Mouse (Mus musculus) fat pad, adult 2 months (tissue): ENCODE data around the gene Col4a6.

ENCODE experiments used
- DNase-seq: peaks from one replicate; pipeline ENCODE4 v3.0.0-alpha.2; 2011; ENCODE audit warnings: low read depth, low spot score; ENCODE audit errors: extremely low read depth

The Col4a6 gene

GRCm38 (mm10) chrX:141473470-141474302 is at the start of gene Col4a6:
Gene Col4a6, minus strand, starts transcription at chrX:141474076.
- no peak for DNase-seq

GRCm38 (mm10) chrX:141503125-141503524 is 29.2 kb upstream of the Col4a6 start:
- no peak for DNase-seq

GRCm38 (mm10) chrX:141494545-141494944 is 20.7 kb upstream of the Col4a6 start:
- DNase-seq = no peak

- DNase-seq = no peak
These were observed 1.9 kb upstream of the Col4a6 start for GRCm38 (mm10) chrX:141475566-141476327.

DNA sequence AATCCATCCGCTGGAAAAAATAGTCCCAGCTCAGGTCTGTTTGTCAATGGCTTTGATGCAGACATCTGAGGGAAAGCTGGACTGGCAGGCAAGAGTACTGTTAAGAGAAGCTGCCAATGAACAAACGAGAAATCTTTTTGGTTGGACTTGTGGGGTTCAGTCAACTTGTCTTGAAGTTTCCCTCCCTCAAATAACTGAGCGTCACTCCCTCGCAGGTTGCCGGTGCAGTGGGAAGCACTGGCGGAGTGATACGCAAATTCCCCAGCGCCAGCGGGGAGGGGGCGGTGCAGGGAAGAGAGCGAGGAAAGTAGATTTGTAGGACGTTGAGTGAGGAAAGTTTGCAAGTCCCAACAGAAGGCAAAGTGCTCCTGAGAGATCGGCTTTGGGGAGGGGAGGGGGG is 1.2 kb upstream of the Col4a6 start, which contains the start of gene Col4a5:
TSS of gene Col4a5 (plus strand) at position 276 of the 400 bp plus-strand sequence.
- no peak for DNase-seq

DNA sequence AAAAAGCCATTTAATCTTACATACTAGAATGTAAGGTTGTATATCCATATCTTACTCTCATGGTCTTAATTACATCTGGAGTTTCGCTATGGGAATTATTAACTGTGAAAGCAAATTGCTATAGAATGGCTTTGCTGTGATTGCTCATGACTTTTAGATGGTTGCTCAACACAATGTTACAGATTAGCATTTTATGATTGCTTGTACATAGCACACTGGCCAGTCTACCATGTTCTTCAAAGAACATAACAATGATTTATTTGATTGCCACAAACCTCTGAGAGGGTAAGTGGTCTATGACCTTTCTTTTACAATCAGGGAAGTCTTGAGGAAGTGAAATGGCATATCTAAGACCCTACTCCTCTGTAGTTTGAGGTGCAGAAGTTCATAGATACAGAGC is 25.9 kb downstream of the Col4a6 start:
- no peak for DNase-seq

DNA sequence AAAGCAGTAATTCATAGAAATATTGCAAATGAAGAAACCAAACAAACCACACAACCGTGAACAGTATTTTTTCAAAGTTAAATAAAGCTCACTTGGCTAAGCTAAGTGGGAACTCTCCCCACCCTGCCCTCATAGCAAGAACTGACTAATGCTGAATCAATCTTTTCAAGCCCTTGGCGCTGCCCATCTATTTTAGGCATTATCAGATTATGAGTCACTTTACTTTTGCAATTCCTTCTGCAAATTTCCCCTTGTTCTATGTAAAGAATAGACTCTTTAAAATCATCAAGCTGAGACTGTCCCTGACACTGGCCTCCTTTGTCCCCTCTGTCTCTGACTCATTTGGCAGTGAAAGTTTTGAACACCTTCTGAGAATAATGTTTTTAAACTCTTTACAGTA is 34.5 kb downstream of the Col4a6 start:
- no peak for DNase-seq

GRCm38 (mm10) chrX:141436780-141437179 is 37.1 kb downstream of the Col4a6 start:
- no peak for DNase-seq

DNA sequence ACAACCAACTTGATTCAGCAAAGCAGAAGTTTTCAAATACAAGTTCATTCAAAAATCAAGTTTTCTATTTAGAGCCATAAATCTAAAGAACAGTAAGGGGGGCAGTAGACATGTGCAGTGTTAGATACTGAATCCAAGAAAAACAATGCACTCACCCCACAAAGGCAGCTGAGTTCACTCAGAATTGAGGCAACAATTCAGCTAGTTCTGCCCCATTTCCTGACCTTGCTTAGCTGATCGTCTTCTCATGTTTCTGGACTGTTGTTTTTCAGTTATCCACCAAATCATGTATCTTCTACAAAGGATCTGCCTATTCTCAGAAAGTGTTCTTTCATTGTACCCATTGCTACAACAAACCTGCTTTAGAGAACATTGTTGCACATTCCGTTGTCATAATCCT is 58.6 kb downstream of the Col4a6 start:
- no peak for DNase-seq

- no peak for DNase-seq
These were observed 77.6 kb downstream of the Col4a6 start for GRCm38 (mm10) chrX:141396243-141396642.

DNA sequence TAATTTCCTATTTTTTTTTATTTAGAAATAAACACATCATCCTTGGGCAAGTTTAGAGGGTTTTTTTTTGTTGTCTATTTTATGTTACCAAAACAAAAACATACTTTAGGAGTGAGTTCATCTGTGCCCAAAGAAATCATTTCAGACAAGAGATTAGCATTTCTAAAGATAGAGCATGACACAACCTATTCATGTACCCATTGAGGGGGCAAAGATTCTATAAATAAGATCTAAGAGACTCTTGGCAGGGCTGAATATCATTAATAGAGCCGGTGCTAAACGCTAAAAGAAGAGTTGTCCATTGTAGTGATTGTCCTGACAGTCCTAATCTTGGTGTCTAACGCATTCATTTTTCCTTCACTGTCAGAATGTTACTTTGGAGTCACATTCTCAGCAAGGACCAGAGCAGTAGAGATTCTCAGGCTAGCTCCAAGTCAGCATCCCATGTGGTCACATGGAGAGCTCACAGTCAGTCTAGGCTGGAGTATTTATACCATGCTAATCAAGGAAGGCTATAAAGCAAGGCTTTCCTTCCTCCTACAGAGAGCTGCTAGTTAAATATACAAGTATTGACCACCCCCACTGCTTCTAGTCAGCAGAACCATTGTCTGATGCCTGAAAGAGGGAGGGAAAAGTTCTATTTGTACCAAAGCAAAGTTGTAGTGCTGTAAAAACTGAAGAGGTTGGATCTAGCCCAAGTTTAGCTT is 88.3 kb downstream of the Col4a6 start:
- no peak for DNase-seq

DNA sequence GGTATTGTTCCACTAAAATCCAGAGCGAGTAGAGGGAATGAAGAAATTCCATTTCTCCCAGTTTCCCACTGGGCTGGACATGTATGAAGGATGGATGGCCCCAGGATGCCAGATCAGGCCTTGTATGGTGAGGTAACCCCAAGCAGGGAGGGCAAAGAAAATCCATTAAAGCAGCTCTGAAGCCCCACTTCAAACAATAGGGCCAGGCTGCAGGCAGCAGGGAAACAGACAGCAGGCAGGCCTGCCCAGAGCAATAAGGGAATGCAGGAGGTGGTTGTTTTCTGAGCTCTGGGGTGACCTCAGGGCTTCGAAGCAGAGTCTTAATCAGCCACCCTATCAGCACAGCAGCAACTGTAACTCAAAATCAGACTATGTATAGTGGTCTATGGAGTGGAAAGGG is 89.2 kb downstream of the Col4a6 start:
- DNase-seq = no peak

DNA sequence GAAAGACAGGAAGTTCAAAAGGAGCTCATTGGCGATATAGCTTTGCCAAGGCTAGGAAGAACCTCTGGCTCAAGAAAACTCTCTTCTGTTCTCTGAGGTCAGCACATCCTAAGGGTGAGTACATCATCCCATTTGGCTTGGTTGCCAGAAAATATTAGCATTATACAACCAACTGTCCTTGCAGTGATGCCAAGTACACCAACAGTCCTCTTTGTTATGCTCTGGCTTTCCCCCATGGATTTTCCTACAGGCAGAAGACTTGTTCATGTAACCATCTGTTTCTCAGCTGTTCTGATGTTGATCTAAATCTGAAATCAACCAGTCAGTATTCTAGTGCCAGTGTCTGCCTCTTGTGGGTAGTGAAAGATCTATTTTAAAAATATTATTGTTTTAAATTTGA is 103.6 kb downstream of the Col4a6 start:
- DNase-seq = no peak

- DNase-seq = peak; percentile 13
These were observed 110.5 kb downstream of the Col4a6 start for GRCm38 (mm10) chrX:141363331-141363730.

- no peak for DNase-seq
These were observed 132.5 kb downstream of the Col4a6 start for GRCm38 (mm10) chrX:141341417-141341816.

DNA sequence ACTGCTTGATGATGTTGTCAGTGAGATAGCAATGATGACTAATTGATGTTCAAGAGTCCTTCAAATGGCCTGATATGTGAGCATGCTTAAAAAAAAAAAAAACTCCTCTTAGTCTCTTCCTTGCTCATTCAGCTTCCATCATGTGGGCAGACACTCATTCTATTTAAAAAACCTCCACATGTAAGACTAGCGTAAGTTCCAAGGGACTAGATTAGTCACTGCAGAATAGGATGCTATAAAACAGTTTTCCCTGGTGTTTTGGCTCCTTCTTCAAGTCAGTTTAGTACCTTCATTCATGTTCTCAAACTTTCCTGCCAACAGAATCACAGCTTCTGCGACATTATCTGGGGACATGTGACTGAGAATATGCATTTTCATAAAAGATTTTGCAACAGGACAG is 145.8 kb downstream of the Col4a6 start:
- no peak for DNase-seq

DNA sequence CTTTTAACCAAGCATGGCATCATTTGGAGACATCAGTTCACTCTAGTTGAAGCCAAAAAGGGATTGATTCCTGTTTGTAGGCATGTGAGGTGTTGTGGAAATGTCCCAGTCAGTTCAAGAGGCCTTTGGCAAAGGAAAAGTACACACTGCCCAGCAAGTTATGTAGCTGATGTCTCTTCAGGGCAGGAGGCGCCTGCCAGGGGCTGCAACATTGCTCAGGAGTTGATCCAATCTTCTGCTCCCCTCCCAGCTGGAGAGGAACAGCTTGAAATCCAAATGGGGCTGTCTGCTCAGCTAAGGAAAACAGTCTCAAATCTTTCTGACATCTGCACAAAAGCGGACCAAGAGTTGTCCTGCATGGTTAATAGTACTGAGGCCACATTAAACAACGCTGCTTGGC is 149.7 kb downstream of the Col4a6 start:
- no peak for DNase-seq

DNA sequence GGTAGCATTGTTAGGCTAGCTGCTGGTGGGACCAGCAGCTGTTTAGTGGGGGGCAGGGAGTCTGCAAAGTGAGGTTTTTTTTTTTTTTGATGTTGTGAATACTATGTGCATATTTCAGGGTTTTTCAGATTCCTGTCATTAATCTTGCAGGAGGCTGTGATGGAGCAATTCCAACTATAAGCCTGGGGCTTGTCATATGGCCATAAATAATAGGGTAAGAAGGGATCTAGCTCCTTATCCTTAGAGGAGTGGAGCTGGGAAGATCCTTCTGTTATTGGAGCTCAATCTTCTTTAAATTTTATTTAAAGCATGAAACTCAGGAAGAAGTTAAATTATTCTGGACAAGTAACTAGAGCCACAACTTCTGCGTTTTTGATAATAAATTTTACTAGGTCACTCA is 157.7 kb downstream of the Col4a6 start:
- DNase-seq = no peak

DNA sequence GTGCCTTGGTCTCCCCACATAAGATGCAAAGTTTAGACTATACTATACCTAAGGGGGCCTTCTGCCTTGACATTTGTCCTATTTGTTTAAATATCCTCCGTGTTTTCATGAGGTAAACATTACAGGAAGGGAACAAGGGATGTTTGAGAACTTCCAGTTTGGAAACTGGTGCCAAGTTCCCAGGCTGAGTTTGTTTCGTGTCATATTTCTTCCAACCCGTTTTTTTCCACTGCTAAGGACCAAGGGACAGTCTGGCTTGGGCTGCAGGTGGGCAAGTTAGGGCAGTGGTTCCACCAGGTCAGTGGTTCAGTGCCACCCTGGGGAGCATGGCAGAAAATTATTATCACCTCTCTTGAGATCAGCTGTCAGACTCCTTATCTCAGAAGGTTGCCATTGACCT is 158.1 kb downstream of the Col4a6 start:
- DNase-seq = no peak

DNA sequence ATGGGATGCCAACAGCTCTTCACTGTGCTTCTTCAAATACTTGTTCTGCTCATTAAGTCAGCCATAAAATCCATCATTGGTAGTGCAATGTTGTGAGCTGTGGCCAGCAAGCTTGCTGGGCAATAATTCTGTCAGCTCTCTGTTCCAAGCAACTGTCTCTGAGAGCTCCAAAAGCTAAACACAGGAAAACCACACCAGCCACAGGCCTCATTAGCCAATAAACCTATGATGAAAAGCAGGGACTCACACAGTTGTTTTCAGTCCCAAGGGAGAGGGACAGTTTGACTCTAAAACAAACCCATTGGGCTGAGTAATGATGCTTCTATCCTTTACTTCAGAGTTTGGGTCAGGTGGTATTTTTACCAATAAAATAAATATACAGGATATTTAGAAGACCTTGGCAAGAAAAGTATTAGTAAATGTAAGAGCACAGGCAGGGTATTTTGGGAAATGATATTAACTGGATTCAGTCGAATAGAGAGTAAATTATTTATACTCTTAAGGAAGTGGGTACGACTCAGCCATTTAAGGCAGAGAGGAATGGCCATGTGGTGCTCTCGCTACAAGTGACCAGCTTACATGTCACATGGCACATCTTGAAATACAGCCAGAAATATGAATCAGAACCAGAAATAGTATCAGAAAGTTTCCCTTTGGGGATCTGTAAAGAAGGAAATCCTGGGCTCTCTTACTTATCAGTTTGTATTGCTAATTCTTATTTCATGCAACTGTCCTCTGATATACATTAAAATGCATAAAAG is 181.0 kb downstream of the Col4a6 start:
- no peak for DNase-seq

DNA sequence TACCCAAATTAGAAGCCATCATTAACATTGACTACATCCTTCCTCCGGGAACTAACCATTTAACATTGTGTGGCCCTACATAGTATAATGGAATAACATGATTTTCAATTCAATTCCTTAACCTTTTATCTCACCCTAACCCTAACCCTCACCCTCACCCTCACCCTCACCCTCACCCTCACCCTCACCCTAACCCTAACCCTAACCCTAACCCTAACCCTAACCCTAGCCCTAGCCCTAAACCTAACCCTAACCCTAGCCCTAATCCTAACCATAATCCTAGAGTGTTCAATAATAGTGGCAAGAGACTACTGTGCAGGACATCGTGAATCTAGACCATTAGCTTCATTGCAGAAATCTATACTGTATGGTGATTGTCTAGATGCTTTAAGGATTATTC is 197.5 kb downstream of the Col4a6 start:
- DNase-seq = no peak
